Mouse (Mus musculus) liver, adult 2 months (tissue): ENCODE results near the gene Dio1.

Experiments
- CTCF ChIP-seq: fragments of 200-500 bp; IDR thresholded peaks from 2 replicates; pipeline ENCODE4 v1.5.1; 2011; ENCODE audit warnings: low read depth, low read length, control low read depth
- POLR2A ChIP-seq: fragments of 200-500 bp; IDR thresholded peaks from 2 replicates; pipeline ENCODE4 v1.6.1; 2011; ENCODE audit warnings: low read length, control low read depth; ENCODE audit not compliant: insufficient read depth; ENCODE audit errors: extremely low read depth

DNA sequence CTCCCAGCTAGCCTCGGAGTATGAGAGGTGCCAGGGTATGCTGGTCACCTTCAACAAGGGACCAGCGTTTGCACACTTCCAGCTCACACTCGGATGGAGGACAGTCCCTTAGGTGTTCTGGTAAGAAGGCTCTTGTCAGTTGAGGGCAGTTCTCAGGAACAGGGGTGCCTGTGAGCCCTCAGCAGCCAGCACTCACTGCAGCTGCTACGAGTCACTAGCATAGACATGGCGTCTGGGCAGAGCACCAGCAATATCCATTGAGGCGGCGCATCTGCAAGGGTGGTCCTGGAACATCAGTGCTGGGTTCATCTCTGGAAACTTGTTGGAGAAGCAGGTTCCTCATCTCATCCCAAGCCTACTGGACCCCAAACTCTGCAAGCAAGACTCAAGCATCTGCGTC is 20.6 kb downstream of the Dio1 start:
- TF ChIP-seq CTCF (no peak), POLR2A (no peak)
